Mouse (Mus musculus) testis, adult 2 months (tissue): Measurements from ENCODE around the gene Zfpl1.

Experiments
- CTCF ChIP-seq: fragments of 200-500 bp; IDR thresholded peaks from 2 replicates; pipeline ENCODE4 v1.5.1; 2012; ENCODE audit warnings: low read depth, mild to moderate bottlenecking, inconsistent platforms, low read length, moderate library complexity; ENCODE audit not compliant: control insufficient read depth, insufficient read depth, insufficient replicate concordance
- POLR2A ChIP-seq: fragments of 200-500 bp; IDR thresholded peaks from 2 replicates; pipeline ENCODE4 v1.6.1; 2012; ENCODE audit warnings: low read depth, mild to moderate bottlenecking, inconsistent platforms, low read length, moderate library complexity; ENCODE audit not compliant: control insufficient read depth

GRCm38 (mm10) chr19:6102169-6102853 is 17.6 kb upstream of the Zfpl1 start:
- TF ChIP-seq CTCF, result no peak
- TF ChIP-seq POLR2A, result no peak
